Mouse (Mus musculus) kidney, embryonic 14.5 days (tissue): ENCODE data around the gene Habp4. TPM values are rescaled to one million over a fixed set of nuclear protein-coding genes. Genes with fewer than 3 reads are reported as not detected.

Experiments
- ATAC-seq: fragments of 200-750 bp; cut with Nextera tagmentation; 2 replicates; pipeline ENCODE4 v1.8.0; 2017; ENCODE audit warnings: moderate number of reproducible peaks, mild to moderate bottlenecking, moderate TSS enrichment, moderate library complexity; ENCODE audit not compliant: low FRiP score, low TSS enrichment
- H3K27ac ChIP-seq: fragments of 300-500 bp; sonication (generic); 2 replicates; pipeline ENCODE4 v1.5.1; 2014; ENCODE audit warnings: low read depth, mild to moderate bottlenecking, low read length, moderate library complexity, mixed read lengths
- H3K27me3 ChIP-seq: fragments of 300-500 bp; sonication (generic); 2 replicates; pipeline ENCODE4 v1.6.1; 2014; ENCODE audit warnings: mild to moderate bottlenecking, low read length; ENCODE audit not compliant: control insufficient read depth, insufficient read depth
- H3K36me3 ChIP-seq: fragments of 300-500 bp; sonication (generic); 2 replicates; pipeline ENCODE4 v1.6.1; 2014; ENCODE audit warnings: low read length, mixed read lengths; ENCODE audit not compliant: control insufficient read depth, insufficient read depth
- H3K4me1 ChIP-seq: fragments of 300-500 bp; sonication (generic); 2 replicates; pipeline ENCODE4 v1.6.1; 2014; ENCODE audit warnings: low read length, mixed read lengths; ENCODE audit not compliant: control insufficient read depth, insufficient read depth
- H3K4me2 ChIP-seq: fragments of 300-500 bp; sonication (generic); replicated peaks from 2 replicates; pipeline ENCODE4 v1.6.1; 2014; ENCODE audit warnings: low read depth, mild to moderate bottlenecking, low read length
- H3K4me3 ChIP-seq: fragments of 300-500 bp; sonication (generic); 2 replicates; pipeline ENCODE4 v1.5.1; 2014; ENCODE audit warnings: mild to moderate bottlenecking, low read length
- H3K9ac ChIP-seq: fragments of 300-500 bp; sonication (generic); 2 replicates; pipeline ENCODE4 v1.6.1; 2014; ENCODE audit warnings: low read depth, mild to moderate bottlenecking, low read length, moderate library complexity
- H3K9me3 ChIP-seq: fragments of 300-500 bp; sonication (generic); 2 replicates; pipeline ENCODE4 v1.6.1; 2016; ENCODE audit warnings: low read length; ENCODE audit not compliant: control insufficient read depth
- WGBS: fragments of 180-500 bp; shearing (Covaris S2); extraction: QIAGEN DNeasy Blood & Tissue Kit; methylation state at CpG from one replicate; pipeline ENCODE4 v1.1.7; 2014; 5-methylcytosine and 5-hydroxymethylcytosine counted together
- polyA plus RNA-seq: library from polyadenylated mRNA; unstranded; fragments of >200 nt; fragmentation: Nextera tagmentation; extraction: Ambion mirVana; gene quantifications from 2 replicates; pipeline ENCODE4 v1.2.1, GENCODE M21; 2014

Habp4 gene
- polyA plus RNA-seq, 1 experiment from 2014 or later = 32.6 TPM

GRCm38 (mm10) chr13:64204726-64205125 lies 43.1 kb downstream of the Habp4 start:
- Histone ChIP-seq H3K4me1 (no peaks in the 10 kb centered on the region), H3K9me3 (no peaks in the 10 kb centered on the region), H3K36me3 (no peaks in the 10 kb centered on the region), H3K4me2 (no peak overlapping the region), H3K4me3 (no peak overlapping the region), H3K27ac (no peak overlapping the region), H3K9ac (no peak overlapping the region), H3K27me3 (no peaks in the 10 kb centered on the region)
- WGBS = 80% methylated on average over 2 of the region's 2 CpGs
- ATAC-seq = no peak

- H3K36me3 ChIP-seq = no peaks in the 10 kb centered on the region
- H3K4me3 ChIP-seq = no peak overlapping the region
- no peaks in the 10 kb centered on the region for H3K27me3 ChIP-seq
- 52% methylated on average over 2 of the region's 2 CpGs for WGBS
- no peaks in the 10 kb centered on the region for H3K4me1 ChIP-seq
- H3K4me2 ChIP-seq = no peak overlapping the region
- H3K9ac ChIP-seq = no peak overlapping the region
- ATAC-seq = 0 out of 2 replicates have a peak, but pooled peaks have one; percentile 71
- H3K27ac ChIP-seq = no peak overlapping the region
- no peaks in the 10 kb centered on the region for H3K9me3 ChIP-seq
Measured at GRCm38 (mm10) chr13:64205186-64205585, 43.6 kb downstream of the Habp4 start.

GRCm38 (mm10) chr13:64208146-64208545 lies 46.5 kb downstream of the Habp4 start:
- WGBS = 91% methylated on average over 6 of the region's 6 CpGs
- no peaks in the 10 kb centered on the region for H3K36me3 ChIP-seq
- H3K27me3 ChIP-seq = no peaks in the 10 kb centered on the region
- no peak for ATAC-seq
- H3K4me2 ChIP-seq = no peak overlapping the region
- no peak overlapping the region for H3K4me3 ChIP-seq
- H3K27ac ChIP-seq = no peak overlapping the region
- H3K4me1 ChIP-seq = no peaks in the 10 kb centered on the region
- no peak overlapping the region for H3K9ac ChIP-seq
- no peaks in the 10 kb centered on the region for H3K9me3 ChIP-seq

GRCm38 (mm10) chr13:64211995-64212603 lies 50.5 kb downstream of the Habp4 start:
- Histone ChIP-seq H3K4me1 (no peaks in the 10 kb centered on the region), H3K36me3 (peaks cover 3% of the 10 kb centered on the region; the same call in 1 of the 2 replicates), H3K27ac (no peak overlapping the region), H3K27me3 (no peaks in the 10 kb centered on the region), H3K4me3 (no peak overlapping the region), H3K9me3 (no peaks in the 10 kb centered on the region), H3K4me2 (no peak overlapping the region), H3K9ac (no peak overlapping the region)
- WGBS = 80% methylated on average over 5 of the region's 5 CpGs
- ATAC-seq = no peak

GRCm38 (mm10) chr13:64214891-64215290 lies 53.3 kb downstream of the Habp4 start:
- Histone ChIP-seq H3K36me3 (peaks cover 3% of the 10 kb centered on the region; the same call in 1 of the 2 replicates), H3K9ac (no peak overlapping the region), H3K9me3 (no peaks in the 10 kb centered on the region), H3K27ac (no peak overlapping the region), H3K4me3 (no peak overlapping the region), H3K27me3 (no peaks in the 10 kb centered on the region), H3K4me2 (no peak overlapping the region), H3K4me1 (no peaks in the 10 kb centered on the region)
- 94% methylated on average over 5 of the region's 5 CpGs for WGBS
- no peak for ATAC-seq

- ATAC-seq = no peak
- Histone ChIP-seq H3K9me3 (no peaks in the 10 kb centered on the region), H3K27me3 (no peaks in the 10 kb centered on the region), H3K36me3 (no peaks in the 10 kb centered on the region), H3K9ac (no peak overlapping the region), H3K27ac (no peak overlapping the region), H3K4me3 (no peak overlapping the region), H3K4me2 (no peak overlapping the region), H3K4me1 (no peaks in the 10 kb centered on the region)
- WGBS = 88% methylated on average over 3 of the region's 3 CpGs
Measured at GRCm38 (mm10) chr13:64225738-64226137, 64.1 kb downstream of the Habp4 start.

- ATAC-seq = no peak
- WGBS = 88% methylated on average over 4 of the region's 4 CpGs
- no peak overlapping the region for H3K27ac ChIP-seq
Measured at GRCm38 (mm10) chr13:64226725-64227124, 65.1 kb downstream of the Habp4 start.

GRCm38 (mm10) chr13:64233139-64233538 lies 71.5 kb downstream of the Habp4 start:
- 90% methylated on average over 4 of the region's 4 CpGs for WGBS
- no peak overlapping the region for H3K4me2 ChIP-seq
- no peak overlapping the region for H3K9ac ChIP-seq
- H3K27ac ChIP-seq = no peak overlapping the region
- ATAC-seq = no peak
- H3K4me1 ChIP-seq = no peaks in the 10 kb centered on the region
- H3K9me3 ChIP-seq = no peaks in the 10 kb centered on the region
- H3K27me3 ChIP-seq = no peaks in the 10 kb centered on the region
- no peak overlapping the region for H3K4me3 ChIP-seq
- H3K36me3 ChIP-seq = no peaks in the 10 kb centered on the region

More at GRCm38 (mm10) chr13:64226725-64227124, 65.1 kb downstream of the Habp4 start:
- Histone ChIP-seq H3K4me1 (no peaks in the 10 kb centered on the region), H3K4me2 (no peak overlapping the region), H3K27me3 (no peaks in the 10 kb centered on the region), H3K4me3 (no peak overlapping the region), H3K36me3 (no peaks in the 10 kb centered on the region), H3K9me3 (no peaks in the 10 kb centered on the region), H3K9ac (no peak overlapping the region)

GRCm38 (mm10) chr13:64235062-64235715 lies 73.6 kb downstream of the Habp4 start:
- no peak overlapping the region for H3K27ac ChIP-seq
- ATAC-seq = no peak
- no peaks in the 10 kb centered on the region for H3K27me3 ChIP-seq
- H3K4me1 ChIP-seq = no peaks in the 10 kb centered on the region
- WGBS = 64% methylated on average over 4 of the region's 4 CpGs
- no peaks in the 10 kb centered on the region for H3K36me3 ChIP-seq
- no peak overlapping the region for H3K4me3 ChIP-seq
- no peak overlapping the region for H3K4me2 ChIP-seq
- H3K9ac ChIP-seq = no peak overlapping the region
- H3K9me3 ChIP-seq = no peaks in the 10 kb centered on the region
